Mouse (Mus musculus) C2C12 (cell line): ENCODE results near the gene Plin3. TPM values are rescaled to one million over a fixed set of nuclear protein-coding genes. Genes with fewer than 3 reads are reported as not detected.

ENCODE experiments used
- H3K27me3 ChIP-seq: one replicate; pipeline ENCODE4 v1.6.1; 2011; ENCODE audit not compliant: control insufficient read depth, insufficient read depth, insufficient read length
- H3K36me3 ChIP-seq: one replicate; pipeline ENCODE4 v1.6.1; 2011; ENCODE audit not compliant: control insufficient read depth, insufficient read depth
- H3K4me3 ChIP-seq: one replicate; pipeline ENCODE4 v1.5.1; 2011; ENCODE audit warnings: mild to moderate bottlenecking, control low read depth; ENCODE audit not compliant: poor library complexity, insufficient read depth, severe bottlenecking
- H3K79me2 ChIP-seq: one replicate; pipeline ENCODE4 v1.6.1; 2011; ENCODE audit not compliant: control insufficient read depth, insufficient read depth
- H3K79me3 ChIP-seq: one replicate; pipeline ENCODE4 v1.6.1; 2011; ENCODE audit warnings: low read depth, control low read depth
- H3ac ChIP-seq: one replicate; pipeline ENCODE3; 2011; ENCODE audit warnings: low read depth; ENCODE audit not compliant: control insufficient read depth, insufficient read length
- CEBPB ChIP-seq: IDR thresholded peaks from one replicate; pipeline ENCODE4 v1.6.1; 2011; ENCODE audit warnings: low read depth, mild to moderate bottlenecking, control low read depth, moderate library complexity
- CTCF ChIP-seq: IDR thresholded peaks from one replicate; pipeline ENCODE4 v1.5.1; 2011; ENCODE audit not compliant: control insufficient read depth, insufficient read depth, insufficient read length
- FOSL1 ChIP-seq: IDR thresholded peaks from one replicate; pipeline ENCODE4 v1.8.0; 2011; ENCODE audit warnings: mild to moderate bottlenecking, low read length; ENCODE audit not compliant: poor library complexity, insufficient read depth, severe bottlenecking
- MAX ChIP-seq: IDR thresholded peaks from one replicate; pipeline ENCODE4 v1.6.1; 2011; ENCODE audit warnings: mild to moderate bottlenecking, control low read depth
- MYOD1 ChIP-seq: IDR thresholded peaks from one replicate; pipeline ENCODE4 v1.6.1; 2011; ENCODE audit warnings: low read depth; ENCODE audit not compliant: control insufficient read depth, insufficient read length
- MYOG ChIP-seq: IDR thresholded peaks from one replicate; pipeline ENCODE4 v1.6.1; 2011; ENCODE audit not compliant: control insufficient read depth, insufficient read length; ENCODE audit errors: extremely low read depth
- USF1 ChIP-seq: IDR thresholded peaks from one replicate; pipeline ENCODE4 v1.6.1; 2011; ENCODE audit warnings: low read depth, mild to moderate bottlenecking, control low read depth, moderate library complexity
- polyA plus RNA-seq: library from polyadenylated mRNA; unstranded; fragments of >200 nt; fragmentation: generic; extraction: Trizol; gene quantifications from one replicate; pipeline ENCODE4 v1.2.1, GENCODE M21; 2012; ENCODE audit warnings: missing spikeins

Plin3 gene
- polyA plus RNA-seq, 1 experiment: 27.5 TPM

- no peak overlapping the region for H3ac ChIP-seq
- H3K79me3 ChIP-seq: no peaks in the 10 kb centered on the region
- H3K4me3 ChIP-seq: no peak overlapping the region
- H3K79me2 ChIP-seq: peaks cover 3% of the 10 kb centered on the region
- peaks cover 15% of the 10 kb centered on the region for H3K36me3 ChIP-seq
- TF ChIP-seq MYOD1 (no peak), CEBPB (no peak), FOSL1 (no peak), MYOG (no peak), USF1 (no peak), MAX (no peak), CTCF (no peak)
- no peaks in the 10 kb centered on the region for H3K27me3 ChIP-seq
Observed at GRCm38 (mm10) chr17:56281193-56281592, 11.5 kb downstream of the Plin3 start.

GRCm38 (mm10) chr17:56279481-56280155, 13.1 kb downstream of the Plin3 start:
- H3K79me3 ChIP-seq: peaks cover 5% of the 10 kb centered on the region
- H3K4me3 ChIP-seq: no peak overlapping the region
- H3K27me3 ChIP-seq: no peaks in the 10 kb centered on the region
- peaks cover 8% of the 10 kb centered on the region for H3K36me3 ChIP-seq
- TF ChIP-seq CTCF (no peak), MYOD1 (no peak), CEBPB (no peak), MYOG (no peak), FOSL1 (no peak), MAX (no peak), USF1 (no peak)
- no peak overlapping the region for H3ac ChIP-seq
- H3K79me2 ChIP-seq: peaks cover 15% of the 10 kb centered on the region

GRCm38 (mm10) chr17:56278340-56278739, 14.3 kb downstream of the Plin3 start:
- H3K27me3 ChIP-seq: no peaks in the 10 kb centered on the region
- peaks cover 15% of the 10 kb centered on the region for H3K79me2 ChIP-seq
- H3K4me3 ChIP-seq: no peak overlapping the region
- TF ChIP-seq CEBPB (no peak), MAX (no peak), MYOG (no peak), CTCF (no peak), FOSL1 (no peak), USF1 (no peak), MYOD1 (no peak)
- H3K79me3 ChIP-seq: peaks cover 5% of the 10 kb centered on the region
- H3K36me3 ChIP-seq: peaks cover 8% of the 10 kb centered on the region
- H3ac ChIP-seq: no peak overlapping the region

- peaks cover 8% of the 10 kb centered on the region for H3K36me3 ChIP-seq
- no peak overlapping the region for H3ac ChIP-seq
- no peak overlapping the region for H3K4me3 ChIP-seq
- H3K79me2 ChIP-seq: peaks cover 15% of the 10 kb centered on the region
- H3K27me3 ChIP-seq: no peaks in the 10 kb centered on the region
- peaks cover 5% of the 10 kb centered on the region for H3K79me3 ChIP-seq
- no peak for TF ChIP-seq MAX
- no peak for TF ChIP-seq MYOD1
- no peak for TF ChIP-seq USF1
- no peak for TF ChIP-seq CTCF
- no peak for TF ChIP-seq FOSL1
- no peak for TF ChIP-seq MYOG
- no peak for TF ChIP-seq CEBPB
Observed at GRCm38 (mm10) chr17:56277567-56277893, 15.1 kb downstream of the Plin3 start.

- H3K79me2 ChIP-seq: peaks cover 15% of the 10 kb centered on the region
- peaks cover 5% of the 10 kb centered on the region for H3K79me3 ChIP-seq
- peak within 1 kb of the TSS; percentile 45 for H3K4me3 ChIP-seq
- H3ac ChIP-seq: peak within 1 kb of the TSS; percentile 74
- H3K36me3 ChIP-seq: peaks cover 10% of the 10 kb centered on the region
- TF ChIP-seq FOSL1: peak; percentile 50
- no peak for TF ChIP-seq CEBPB
- TF ChIP-seq MYOG: no peak
- TF ChIP-seq MAX: peak; percentile 91
- TF ChIP-seq CTCF: no peak
- TF ChIP-seq MYOD1: no peak
- peak; percentile 73 for TF ChIP-seq USF1
- H3K27me3 ChIP-seq: no peaks in the 10 kb centered on the region
Observed at GRCm38 (mm10) chr17:56276643-56277566, 15.8 kb downstream of the Plin3 start, which contains the start of gene Ticam1. Gene Ticam1, minus strand, starts transcription at chr17:56276786.
